Mouse (Mus musculus): ENCODE measurements around the gene Rpl28. TPM values are rescaled to one million over a fixed set of nuclear protein-coding genes. Genes with fewer than 3 reads are reported as not detected.

Gene Rpl28
- total and polyA plus RNA-seq, 3 experiments: 269 to 2,603 (median 526) TPM

GRCm38 (mm10) chr7:4777851-4778637 lies 14.6 kb upstream of the Rpl28 start:
- dilution Hi-C loops (cut with MboI; ENCODE audit: extremely low pct_ligation_motif_present, extremely low pct_unique_long_range_greater_than_20kb, low sequenced_read_pairs): no loop called here
- no peak overlapping the region for H3K4me2 ChIP-seq (ENCODE audit: insufficient read depth, low read depth, poor library complexity, severe bottlenecking)
- H3K27me3 ChIP-seq (replicated peaks): peaks cover 27% of the 10 kb centered on the region

DNA sequence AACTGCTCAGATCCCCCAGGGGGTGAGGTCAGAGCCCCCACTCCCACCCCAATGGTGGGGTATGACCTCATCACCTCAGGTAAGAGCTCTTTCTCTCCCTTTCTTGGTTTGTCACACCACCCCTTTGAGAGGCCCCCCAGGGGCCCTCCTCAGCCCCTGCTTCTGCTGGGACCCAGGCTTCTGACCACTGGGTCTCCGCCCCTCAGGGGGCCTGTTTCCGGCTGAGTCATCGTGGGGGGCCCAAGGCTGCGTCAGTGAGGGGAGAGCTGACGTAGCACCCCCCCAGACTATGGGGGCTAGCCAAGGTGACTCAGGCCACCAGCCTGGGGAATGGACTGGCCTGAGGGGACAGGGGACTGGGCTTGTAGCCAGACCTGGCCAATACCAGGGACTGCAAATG lies 12.8 kb upstream of the Rpl28 start:
- H3K4me2 ChIP-seq (ENCODE audit: insufficient read depth, low read depth, poor library complexity, severe bottlenecking): no peak overlapping the region
- TF ChIP-seq KAT2A (IDR thresholded peaks at IDR 0.05; ENCODE audit: insufficient replicate concordance, low read length): no peak
- peaks cover 2 to 17% of the 10 kb centered on the region in 2 experiments for H3K36me3 ChIP-seq (replicated peaks in 1 of 2; ENCODE audit: control insufficient read depth in 1 of 2, insufficient read depth in 1 of 2, low read length in 1 of 2)
- no peaks in the 10 kb centered on the region for H3K9me3 ChIP-seq (replicated peaks; ENCODE audit: low read length)
- H3K4me1 ChIP-seq (ENCODE audit: control insufficient read depth in 1 of 2, insufficient read depth in 2 of 2): peaks cover 9 to 29% of the 10 kb centered on the region in 2 experiments
- in situ Hi-C loops (cut with MboI; ENCODE audit: low pct_ligation_motif_present, low pct_unique_long_range_greater_than_20kb, low sequenced_read_pairs) (loop anchor here (5.0 to 10.0 kb wide), 3 partner anchors 33 to 155 kb away; no protein-coding TSS in a partner anchor), dilution Hi-C loops (cut with MboI; ENCODE audit: extremely low pct_ligation_motif_present, extremely low pct_unique_long_range_greater_than_20kb, low sequenced_read_pairs) (no loop called here)
- DNase-seq (ENCODE audit: extremely low read depth): no peak
- no peaks in the 10 kb centered on the region for H3K79me2 ChIP-seq (replicated peaks; ENCODE audit: control insufficient read depth, extremely low read depth, insufficient read depth, poor library complexity, severe bottlenecking)
- peaks cover 23% of the 10 kb centered on the region for H3K27me3 ChIP-seq (replicated peaks)
- H3K9ac ChIP-seq (ENCODE audit: insufficient read depth, low read depth): no peak overlapping the region
- no peak overlapping the region for H3K4me3 ChIP-seq (replicated peaks in 1 of 3; ENCODE audit: low read depth in 2 of 3, low read length in 2 of 3, poor library complexity in 1 of 3)
- H3K27ac ChIP-seq (ENCODE audit: insufficient read depth, low read depth): no peak overlapping the region

More at GRCm38 (mm10) chr7:4777851-4778637, 14.6 kb upstream of the Rpl28 start:
- Histone ChIP-seq H3K36me3 (replicated peaks in 1 of 2; ENCODE audit: control insufficient read depth in 1 of 2, insufficient read depth in 1 of 2, low read length in 1 of 2) (no peaks in the 10 kb centered on the region), H3K27ac (ENCODE audit: insufficient read depth, low read depth) (no peak overlapping the region), H3K4me3 (replicated peaks in 1 of 3; ENCODE audit: low read depth in 2 of 3, low read length in 2 of 3, poor library complexity in 1 of 3) (no peak overlapping the region), H3K9ac (ENCODE audit: insufficient read depth, low read depth) (no peak overlapping the region), H3K79me2 (replicated peaks; ENCODE audit: control insufficient read depth, extremely low read depth, insufficient read depth, poor library complexity, severe bottlenecking) (no peaks in the 10 kb centered on the region), H3K9me3 (replicated peaks; ENCODE audit: low read length) (no peaks in the 10 kb centered on the region), H3K4me1 (ENCODE audit: control insufficient read depth in 1 of 2, insufficient read depth in 2 of 2) (peaks cover 9 to 29% of the 10 kb centered on the region in 2 experiments)
- no peak for DNase-seq (ENCODE audit: extremely low read depth)
- TF ChIP-seq ZMIZ1 (IDR thresholded peaks at IDR 0.05; ENCODE audit: low read depth, low read length) (no peak), CTCF (conservative IDR thresholded peaks at IDR 0.05 in 1 of 2, IDR thresholded peaks at IDR 0.05 in 1 of 2; ENCODE audit: low read depth in 2 of 2, low read length in 2 of 2) (no peak), MEF2A (IDR thresholded peaks at IDR 0.05; ENCODE audit: borderline replicate concordance, low read depth, low read length) (no peak), MAFK (IDR thresholded peaks at IDR 0.05; ENCODE audit: insufficient replicate concordance, low read length) (no peak), ELF1 (IDR thresholded peaks at IDR 0.05; ENCODE audit: low read depth, low read length) (no peak)
- in situ Hi-C loops (cut with MboI; ENCODE audit: low pct_ligation_motif_present, low pct_unique_long_range_greater_than_20kb, low sequenced_read_pairs): no loop called here

GRCm38 (mm10) chr7:4782130-4782529 lies 10.5 kb upstream of the Rpl28 start:
- in situ Hi-C loops (cut with MboI; ENCODE audit: low pct_ligation_motif_present, low pct_unique_long_range_greater_than_20kb, low sequenced_read_pairs) (loop anchor here (5.0 to 10.0 kb wide), 3 partner anchors 35 to 157 kb away; no protein-coding TSS in a partner anchor), dilution Hi-C loops (cut with MboI; ENCODE audit: extremely low pct_ligation_motif_present, extremely low pct_unique_long_range_greater_than_20kb, low sequenced_read_pairs) (no loop called here)
- Histone ChIP-seq H3K27ac (ENCODE audit: insufficient read depth, low read depth) (no peak overlapping the region), H3K4me3 (replicated peaks in 1 of 3; ENCODE audit: low read depth in 2 of 3, low read length in 2 of 3, poor library complexity in 1 of 3) (no peak overlapping the region), H3K27me3 (replicated peaks) (peaks cover 7% of the 10 kb centered on the region), H3K4me1 (ENCODE audit: control insufficient read depth in 1 of 2, insufficient read depth in 2 of 2) (peaks cover 9 to 30% of the 10 kb centered on the region in 2 experiments), H3K9me3 (replicated peaks; ENCODE audit: low read length) (no peaks in the 10 kb centered on the region), H3K4me2 (ENCODE audit: insufficient read depth, low read depth, poor library complexity, severe bottlenecking) (no peak overlapping the region), H3K79me2 (replicated peaks; ENCODE audit: control insufficient read depth, extremely low read depth, insufficient read depth, poor library complexity, severe bottlenecking) (no peaks in the 10 kb centered on the region), H3K36me3 (replicated peaks in 1 of 2; ENCODE audit: control insufficient read depth in 1 of 2, insufficient read depth in 1 of 2, low read length in 1 of 2) (peaks cover 4 to 22% of the 10 kb centered on the region in 2 experiments), H3K9ac (ENCODE audit: insufficient read depth, low read depth) (no peak overlapping the region)
- no peak for DNase-seq (ENCODE audit: extremely low read depth)
- TF ChIP-seq ELF1 (IDR thresholded peaks at IDR 0.05; ENCODE audit: low read depth, low read length): no peak
- no peak for TF ChIP-seq KAT2A (IDR thresholded peaks at IDR 0.05; ENCODE audit: insufficient replicate concordance, low read length)
- TF ChIP-seq E2F4 (IDR thresholded peaks at IDR 0.05; ENCODE audit: insufficient replicate concordance, low read depth, low read length): no peak
- no peak for TF ChIP-seq NELFE (IDR thresholded peaks at IDR 0.05; ENCODE audit: low read depth, low read length)
- no peak for TF ChIP-seq CHD2 (IDR thresholded peaks at IDR 0.05; ENCODE audit: low read length)
- no peak for TF ChIP-seq RAD21 (IDR thresholded peaks at IDR 0.05; ENCODE audit: low read depth, low read length)
- no peak for TF ChIP-seq UBTF (IDR thresholded peaks at IDR 0.05; ENCODE audit: low read depth, low read length)
- TF ChIP-seq ZNF384 (IDR thresholded peaks at IDR 0.05; ENCODE audit: low read depth, low read length): no peak
- no peak for TF ChIP-seq ETS1 (conservative IDR thresholded peaks at IDR 0.05; ENCODE audit: low read depth, low read length)

All from CH12.LX (cell line).